Mouse (Mus musculus) liver (tissue): Measurements from ENCODE around the gene 3110082I17Rik.

Experiments
- DNase-seq: peaks from one replicate; pipeline ENCODE4 v3.0.0-alpha.2; 2020; ENCODE audit warnings: mixed read lengths

3110082I17Rik gene

GRCm38 (mm10) chr5:139374841-139375240 is 85.5 kb downstream of the 3110082I17Rik start:
- DNase-seq, result no peak

- DNase-seq, result no peak
These were observed 86.4 kb downstream of the 3110082I17Rik start for GRCm38 (mm10) chr5:139373889-139374444.

GRCm38 (mm10) chr5:139373126-139373525 is 87.2 kb downstream of the 3110082I17Rik start:
- no peak for DNase-seq

GRCm38 (mm10) chr5:139371631-139372401 is 88.5 kb downstream of the 3110082I17Rik start:
- peak; percentile 96 for DNase-seq

GRCm38 (mm10) chr5:139371118-139371517 is 89.2 kb downstream of the 3110082I17Rik start:
- DNase-seq, result no peak

- DNase-seq, result no peak
These were observed 90.0 kb downstream of the 3110082I17Rik start for GRCm38 (mm10) chr5:139370336-139370735.

- no peak for DNase-seq
These were observed 91.5 kb downstream of the 3110082I17Rik start for GRCm38 (mm10) chr5:139368638-139369320.

- no peak for DNase-seq
These were observed 92.4 kb downstream of the 3110082I17Rik start for GRCm38 (mm10) chr5:139367884-139368458.

GRCm38 (mm10) chr5:139366484-139366883 is 93.8 kb downstream of the 3110082I17Rik start:
- DNase-seq, result no peak

GRCm38 (mm10) chr5:139365827-139366226 is 94.5 kb downstream of the 3110082I17Rik start:
- DNase-seq, result peak; percentile 37

- peak; percentile 36 for DNase-seq
These were observed 95.3 kb downstream of the 3110082I17Rik start for GRCm38 (mm10) chr5:139364911-139365571.

- peak; percentile 90 for DNase-seq
These were observed 95.9 kb downstream of the 3110082I17Rik start for GRCm38 (mm10) chr5:139364260-139364910.

GRCm38 (mm10) chr5:139363858-139364257 is 96.5 kb downstream of the 3110082I17Rik start:
- DNase-seq, result no peak

- no peak for DNase-seq
These were observed 101.1 kb downstream of the 3110082I17Rik start for GRCm38 (mm10) chr5:139359244-139359643.

GRCm38 (mm10) chr5:139358653-139359052 is 101.7 kb downstream of the 3110082I17Rik start:
- peak; percentile 52 for DNase-seq

GRCm38 (mm10) chr5:139355235-139355772 is 105.0 kb downstream of the 3110082I17Rik start:
- peak; percentile 85 for DNase-seq

- no peak for DNase-seq
These were observed 106.4 kb downstream of the 3110082I17Rik start for GRCm38 (mm10) chr5:139353946-139354345.

GRCm38 (mm10) chr5:139353496-139353895 is 106.8 kb downstream of the 3110082I17Rik start:
- peak; percentile 73 for DNase-seq

- no peak for DNase-seq
These were observed 108.0 kb downstream of the 3110082I17Rik start, which contains the start of gene Cyp2w1 for GRCm38 (mm10) chr5:139352317-139352716. Gene Cyp2w1 (plus strand): TSS chr5:139352617.

- DNase-seq, result no peak
These were observed 108.7 kb downstream of the 3110082I17Rik start for GRCm38 (mm10) chr5:139351628-139352027.

GRCm38 (mm10) chr5:139351134-139351533 is 109.2 kb downstream of the 3110082I17Rik start, which contains the start of gene Cox19:
Gene Cox19 (minus strand): TSS chr5:139351418.
- DNase-seq, result no peak

GRCm38 (mm10) chr5:139349713-139350112 is 110.6 kb downstream of the 3110082I17Rik start:
- peak; percentile 64 for DNase-seq
